Mouse (Mus musculus) embryonic facial prominence, embryonic 15.5 days (tissue): ENCODE data around the gene Fcrl6. TPM values are rescaled to one million over a fixed set of nuclear protein-coding genes. Genes with fewer than 3 reads are reported as not detected.

Experiments
- polyA plus RNA-seq: library from polyadenylated mRNA; unstranded; fragments of >200 nt; fragmentation: Nextera tagmentation; extraction: Ambion mirVana; gene quantifications from 2 replicates; pipeline ENCODE4 v1.2.1, GENCODE M21; 2015

Gene Fcrl6
- polyA plus RNA-seq, 1 experiment from 2014 or later, result 0.28 TPM

Other genes with a start within 250 kb of the Fcrl6 start
- gene Pigm, start 226.0 kb downstream of the Fcrl6 start, polyA plus RNA-seq, result 5.7 and 5.9 TPM in 2 replicates
- gene Slamf9, start 127.2 kb downstream of the Fcrl6 start, polyA plus RNA-seq, result 0.85 and 1.2 TPM in 2 replicates
- 58.4 and 61.0 TPM in 2 replicates for gene Igsf9, start 120.8 kb downstream of the Fcrl6 start, polyA plus RNA-seq
- gene Tagln2, start 102.5 kb downstream of the Fcrl6 start, polyA plus RNA-seq, result 260 and 286 TPM in 2 replicates
- 12.2 and 18.7 TPM in 2 replicates for gene Cfap45, start 81.8 kb downstream of the Fcrl6 start, polyA plus RNA-seq
- 7.7 and 10.9 TPM in 2 replicates for gene Vsig8, start 46.6 kb downstream of the Fcrl6 start, polyA plus RNA-seq
- gene Slamf8, start 12.0 kb downstream of the Fcrl6 start, polyA plus RNA-seq, result 0.29 TPM in 1 of 2 replicates, not detected in the other
- 13.4 and 13.7 TPM in 2 replicates for gene Dusp23, start 30.4 kb upstream of the Fcrl6 start, polyA plus RNA-seq
- gene Crp, start 95.5 kb upstream of the Fcrl6 start, polyA plus RNA-seq, result not detected in 2 replicates